Mouse (Mus musculus): Measurements from ENCODE around the gene Arhgef26. TPM values are rescaled to one million over a fixed set of nuclear protein-coding genes. Genes with fewer than 3 reads are reported as not detected.

The Arhgef26 gene
- polyA plus RNA-seq, 1 experiment from 2014 or later, result 0.32 TPM

DNA sequence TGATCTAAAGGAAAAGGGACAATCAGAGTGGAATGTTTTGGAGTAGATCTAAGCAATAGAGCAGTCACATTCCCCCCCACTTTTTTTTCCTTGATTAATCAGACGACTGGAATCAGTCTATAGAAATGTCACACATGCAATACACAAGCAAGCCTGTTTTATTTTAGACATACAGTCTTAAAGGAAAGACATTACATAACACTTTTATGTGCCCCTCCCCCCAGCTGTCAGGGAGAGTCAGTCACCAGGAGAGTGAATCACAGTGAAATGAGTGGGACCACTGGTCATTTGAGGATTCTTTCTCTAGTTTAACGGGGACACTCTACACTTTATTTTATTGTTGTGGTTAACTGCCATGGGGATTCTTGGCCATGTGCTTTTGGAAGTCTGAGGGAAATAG is 2.7 kb downstream of the Arhgef26 start:
- H3K4me2 ChIP-seq (ENCODE audit: low read depth, low read length), result no peak overlapping the region
- no peak for ATAC-seq (ENCODE audit: low read depth)
- no peaks in the 10 kb centered on the region for H3K36me3 ChIP-seq (ENCODE audit: control insufficient read depth, insufficient read depth)
- H3K9me3 ChIP-seq (replicated peaks; ENCODE audit: control insufficient read depth, low read length), result no peaks in the 10 kb centered on the region
- H3K9ac ChIP-seq (ENCODE audit: low read depth, low read length), result no peak overlapping the region
- WGBS (ENCODE audit: insufficient replicate concordance), result 35% methylated on average over 2 of the region's 2 CpGs
- H3K4me3 ChIP-seq (ENCODE audit: low read depth, low read length), result no peak overlapping the region
- peaks cover 26% of the 10 kb centered on the region for H3K27me3 ChIP-seq (ENCODE audit: control insufficient read depth, insufficient read depth, low read depth, low read length)
- H3K27ac ChIP-seq (ENCODE audit: low read length), result no peak overlapping the region
- no peaks in the 10 kb centered on the region for H3K4me1 ChIP-seq (ENCODE audit: control insufficient read depth, low read depth, low read length)

DNA sequence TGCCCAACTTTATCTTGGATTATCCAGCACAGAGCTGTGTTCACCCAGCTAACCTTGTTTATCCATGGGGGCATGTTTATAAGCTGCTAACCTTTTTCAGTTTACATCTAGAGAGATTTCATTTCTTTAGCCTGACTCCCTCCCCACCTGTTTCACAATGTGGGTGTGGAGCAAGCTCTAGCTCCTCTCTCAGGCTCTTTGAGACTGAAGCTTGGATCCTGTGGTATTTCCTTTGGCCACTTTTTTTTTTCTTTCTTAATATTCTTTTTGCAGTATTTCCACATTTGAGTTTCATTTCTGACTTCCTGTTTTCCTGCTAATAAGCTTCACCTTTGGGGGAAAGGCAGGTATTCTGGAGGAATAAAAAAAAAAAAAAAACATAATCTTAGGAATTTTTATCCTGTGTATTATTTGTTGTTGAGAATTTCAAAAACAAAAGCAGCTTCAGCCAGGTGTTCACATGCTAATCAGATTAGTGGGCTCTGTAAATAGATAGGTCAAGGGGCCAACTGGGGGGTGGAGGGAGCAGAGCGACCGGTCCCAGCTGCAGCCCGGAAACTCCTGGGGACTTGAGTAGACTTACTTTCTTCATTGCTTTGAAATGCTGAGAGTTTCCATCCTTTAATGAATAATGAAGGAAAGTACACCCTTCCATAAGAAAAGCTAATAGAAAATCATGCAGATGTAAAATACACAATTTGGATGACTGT is 3.5 kb downstream of the Arhgef26 start:
- H3K9ac ChIP-seq (ENCODE audit: low read depth, low read length), result no peak overlapping the region
- no peak for ATAC-seq (ENCODE audit: low read depth)
- WGBS (ENCODE audit: insufficient replicate concordance), result 47% methylated on average over 3 of the region's 3 CpGs

DNA sequence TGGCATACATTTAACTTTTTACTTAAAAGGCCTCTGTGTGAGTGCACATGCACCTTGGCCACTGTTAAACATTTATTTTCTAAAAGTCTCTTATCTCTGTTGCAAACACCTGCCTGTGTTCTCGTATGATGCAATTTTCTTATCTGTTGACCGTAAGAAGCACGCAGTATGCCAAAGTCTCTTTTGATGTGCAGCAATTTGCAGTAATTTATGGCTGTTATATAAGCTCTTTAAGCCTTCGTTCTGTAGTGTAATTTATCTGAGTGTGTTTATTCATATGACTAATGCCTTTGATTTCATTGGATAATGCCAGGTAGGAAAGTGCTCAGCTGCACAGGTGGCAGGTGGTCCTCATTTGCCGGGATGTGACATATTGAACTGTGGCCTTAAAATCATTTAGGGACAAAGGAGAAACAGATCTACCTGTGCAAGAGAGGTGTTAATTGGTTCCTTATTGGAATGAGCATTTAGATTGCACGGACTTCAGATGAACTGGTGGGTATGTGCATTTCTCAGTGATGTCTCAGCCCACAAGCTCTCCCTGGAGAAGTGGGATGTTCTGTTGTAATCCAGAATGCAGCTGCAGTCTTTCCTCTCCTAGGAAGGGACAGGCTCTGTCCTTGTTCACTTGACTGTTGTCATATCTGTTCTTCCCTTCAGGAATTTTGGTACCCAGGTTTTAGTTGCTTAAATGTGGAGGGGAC is 10.5 kb downstream of the Arhgef26 start:
- Histone ChIP-seq H3K27ac (ENCODE audit: low read length) (no peak overlapping the region), H3K36me3 (ENCODE audit: control insufficient read depth, insufficient read depth) (no peaks in the 10 kb centered on the region), H3K4me2 (ENCODE audit: low read depth, low read length) (no peak overlapping the region), H3K4me1 (ENCODE audit: control insufficient read depth, low read depth, low read length) (no peaks in the 10 kb centered on the region), H3K27me3 (ENCODE audit: control insufficient read depth, insufficient read depth, low read depth, low read length) (no peaks in the 10 kb centered on the region), H3K9me3 (replicated peaks; ENCODE audit: control insufficient read depth, low read length) (no peaks in the 10 kb centered on the region), H3K9ac (ENCODE audit: low read depth, low read length) (no peak overlapping the region), H3K4me3 (ENCODE audit: low read depth, low read length) (no peak overlapping the region)
- WGBS (ENCODE audit: insufficient replicate concordance), result 51% methylated on average over 6 of the region's 6 CpGs
- no peak for ATAC-seq (ENCODE audit: low read depth)

More for the DNA sequence above, 3.5 kb downstream of the Arhgef26 start:
- no peak overlapping the region for H3K27ac ChIP-seq (ENCODE audit: low read length)
- no peak overlapping the region for H3K4me2 ChIP-seq (ENCODE audit: low read depth, low read length)
- H3K36me3 ChIP-seq (ENCODE audit: control insufficient read depth, insufficient read depth), result no peaks in the 10 kb centered on the region
- no peaks in the 10 kb centered on the region for H3K4me1 ChIP-seq (ENCODE audit: control insufficient read depth, low read depth, low read length)
- H3K4me3 ChIP-seq (ENCODE audit: low read depth, low read length), result no peak overlapping the region
- H3K9me3 ChIP-seq (replicated peaks; ENCODE audit: control insufficient read depth, low read length), result no peaks in the 10 kb centered on the region
- H3K27me3 ChIP-seq (ENCODE audit: control insufficient read depth, insufficient read depth, low read depth, low read length), result peaks cover 26% of the 10 kb centered on the region

DNA sequence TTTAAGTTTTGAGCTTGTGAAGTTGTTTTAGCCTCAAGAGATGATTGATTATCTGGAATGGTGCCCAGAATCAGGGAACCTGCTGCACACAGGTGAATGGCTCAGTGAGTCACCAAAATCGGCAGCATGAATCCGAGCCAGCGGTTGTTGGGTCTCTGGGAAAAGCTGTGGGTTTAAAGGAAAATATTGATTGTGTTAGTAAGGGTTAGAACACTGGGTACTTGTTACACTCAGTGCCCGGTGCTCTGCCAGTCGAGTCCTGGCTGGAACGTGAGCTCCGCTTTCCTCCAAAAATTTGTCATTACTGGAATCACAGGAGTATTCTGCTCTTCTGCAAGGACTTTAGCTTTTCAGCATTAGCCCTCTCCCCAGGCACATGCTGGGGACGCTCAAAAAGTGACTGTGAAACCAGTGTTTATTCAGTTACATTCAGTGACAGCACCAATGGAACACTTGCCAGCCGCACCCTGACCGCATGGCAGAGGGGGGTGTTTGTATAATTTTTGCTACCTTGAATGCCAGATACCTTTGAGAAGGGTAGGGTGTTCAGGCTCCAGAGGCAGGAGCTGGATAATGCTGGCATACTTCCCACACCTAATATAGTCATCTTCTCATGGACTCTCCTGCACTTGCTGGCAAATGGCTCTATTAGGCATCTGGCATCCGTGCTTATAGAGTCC is 11.2 kb downstream of the Arhgef26 start:
- Histone ChIP-seq H3K36me3 (ENCODE audit: control insufficient read depth, insufficient read depth) (no peaks in the 10 kb centered on the region), H3K27ac (ENCODE audit: low read length) (no peak overlapping the region), H3K4me2 (ENCODE audit: low read depth, low read length) (no peak overlapping the region), H3K4me1 (ENCODE audit: control insufficient read depth, low read depth, low read length) (no peaks in the 10 kb centered on the region), H3K9ac (ENCODE audit: low read depth, low read length) (no peak overlapping the region), H3K27me3 (ENCODE audit: control insufficient read depth, insufficient read depth, low read depth, low read length) (no peaks in the 10 kb centered on the region), H3K9me3 (replicated peaks; ENCODE audit: control insufficient read depth, low read length) (no peaks in the 10 kb centered on the region), H3K4me3 (ENCODE audit: low read depth, low read length) (no peak overlapping the region)
- ATAC-seq (ENCODE audit: low read depth), result no peak
- 64% methylated on average over 11 of the region's 11 CpGs for WGBS (ENCODE audit: insufficient replicate concordance)

DNA sequence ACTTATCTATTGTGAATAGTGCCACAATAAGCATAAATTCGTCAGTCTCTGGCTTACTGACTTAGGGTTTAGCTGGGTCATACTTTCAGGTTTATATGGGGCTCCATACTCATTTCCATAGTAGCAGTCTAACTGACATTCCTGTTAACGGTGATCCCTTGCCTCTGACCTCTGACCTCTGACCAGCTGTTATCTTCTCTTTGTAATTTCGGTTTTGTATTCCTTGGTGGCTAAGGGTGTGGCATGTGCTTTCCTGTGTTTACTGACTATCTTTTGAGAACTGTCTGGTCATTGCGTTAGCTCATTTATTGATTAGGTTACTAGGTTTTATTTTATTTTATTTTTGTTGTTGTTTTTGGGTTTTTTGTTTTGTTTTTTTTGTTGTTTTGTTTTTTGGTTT is 13.9 kb downstream of the Arhgef26 start:
- H3K27me3 ChIP-seq (ENCODE audit: control insufficient read depth, insufficient read depth, low read depth, low read length), result no peaks in the 10 kb centered on the region
- ATAC-seq (ENCODE audit: low read depth), result no peak

DNA sequence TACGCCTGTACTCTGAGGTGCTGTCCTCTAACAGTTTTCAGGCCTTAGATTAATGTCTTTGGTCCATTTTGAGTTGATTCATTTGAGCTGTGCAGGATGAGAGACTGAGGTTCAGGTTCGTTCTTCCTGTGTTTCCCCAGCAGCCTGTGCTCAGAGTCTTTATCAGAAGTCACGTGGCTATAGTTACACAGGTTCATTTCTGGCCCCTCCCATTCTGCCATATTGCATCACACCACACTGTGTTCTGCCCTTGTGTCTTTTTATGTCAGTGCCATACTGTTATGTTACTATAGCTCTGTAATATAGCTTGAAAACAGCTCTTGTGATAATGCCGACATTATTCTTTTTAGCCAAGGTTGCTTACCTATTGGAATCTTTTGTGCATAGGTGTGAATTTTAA is 14.7 kb downstream of the Arhgef26 start:
- Histone ChIP-seq H3K27ac (ENCODE audit: low read length) (no peak overlapping the region), H3K36me3 (ENCODE audit: control insufficient read depth, insufficient read depth) (no peaks in the 10 kb centered on the region), H3K4me1 (ENCODE audit: control insufficient read depth, low read depth, low read length) (no peaks in the 10 kb centered on the region), H3K9ac (ENCODE audit: low read depth, low read length) (no peak overlapping the region), H3K4me2 (ENCODE audit: low read depth, low read length) (no peak overlapping the region), H3K9me3 (replicated peaks; ENCODE audit: control insufficient read depth, low read length) (no peaks in the 10 kb centered on the region), H3K27me3 (ENCODE audit: control insufficient read depth, insufficient read depth, low read depth, low read length) (no peaks in the 10 kb centered on the region), H3K4me3 (ENCODE audit: low read depth, low read length) (no peak overlapping the region)
- WGBS (ENCODE audit: insufficient replicate concordance), result 61% methylated on average over 4 of the region's 4 CpGs
- no peak for ATAC-seq (ENCODE audit: low read depth)

More for the DNA sequence above, 13.9 kb downstream of the Arhgef26 start:
- 36% methylated on average over 4 of the region's 4 CpGs for WGBS (ENCODE audit: insufficient replicate concordance)
- no peak overlapping the region for H3K4me2 ChIP-seq (ENCODE audit: low read depth, low read length)
- no peak overlapping the region for H3K4me3 ChIP-seq (ENCODE audit: low read depth, low read length)
- H3K4me1 ChIP-seq (ENCODE audit: control insufficient read depth, low read depth, low read length), result no peaks in the 10 kb centered on the region
- no peaks in the 10 kb centered on the region for H3K36me3 ChIP-seq (ENCODE audit: control insufficient read depth, insufficient read depth)
- H3K27ac ChIP-seq (ENCODE audit: low read length), result no peak overlapping the region
- no peaks in the 10 kb centered on the region for H3K9me3 ChIP-seq (replicated peaks; ENCODE audit: control insufficient read depth, low read length)
- no peak overlapping the region for H3K9ac ChIP-seq (ENCODE audit: low read depth, low read length)

DNA sequence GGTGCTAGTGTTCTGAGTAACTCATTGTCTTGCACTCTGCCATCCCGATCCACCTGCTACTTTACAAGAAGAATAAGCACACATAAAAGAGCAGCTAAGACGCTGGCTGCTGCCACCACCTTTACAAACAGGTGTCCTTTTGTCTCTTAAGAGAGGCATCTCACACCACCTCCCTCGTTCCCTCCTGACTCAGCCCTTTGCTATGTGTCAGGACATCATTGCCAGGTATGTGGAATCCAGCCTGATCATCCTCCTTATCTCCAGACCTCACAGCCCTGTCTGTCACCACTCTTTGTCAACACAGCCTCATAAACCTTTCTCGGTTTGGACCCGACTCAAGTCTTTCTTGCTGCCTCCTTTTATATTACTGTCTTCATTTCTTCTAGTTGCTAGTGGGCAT is 29.7 kb downstream of the Arhgef26 start:
- Histone ChIP-seq H3K27me3 (ENCODE audit: control insufficient read depth, insufficient read depth, low read depth, low read length) (no peaks in the 10 kb centered on the region), H3K9me3 (replicated peaks; ENCODE audit: control insufficient read depth, low read length) (no peaks in the 10 kb centered on the region), H3K36me3 (ENCODE audit: control insufficient read depth, insufficient read depth) (no peaks in the 10 kb centered on the region), H3K27ac (ENCODE audit: low read length) (no peak overlapping the region), H3K9ac (ENCODE audit: low read depth, low read length) (no peak overlapping the region), H3K4me3 (ENCODE audit: low read depth, low read length) (no peak overlapping the region), H3K4me1 (ENCODE audit: control insufficient read depth, low read depth, low read length) (no peaks in the 10 kb centered on the region), H3K4me2 (ENCODE audit: low read depth, low read length) (no peak overlapping the region)
- WGBS (ENCODE audit: insufficient replicate concordance), result 51% methylated on average over 5 of the region's 5 CpGs
- ATAC-seq (ENCODE audit: low read depth), result no peak

DNA sequence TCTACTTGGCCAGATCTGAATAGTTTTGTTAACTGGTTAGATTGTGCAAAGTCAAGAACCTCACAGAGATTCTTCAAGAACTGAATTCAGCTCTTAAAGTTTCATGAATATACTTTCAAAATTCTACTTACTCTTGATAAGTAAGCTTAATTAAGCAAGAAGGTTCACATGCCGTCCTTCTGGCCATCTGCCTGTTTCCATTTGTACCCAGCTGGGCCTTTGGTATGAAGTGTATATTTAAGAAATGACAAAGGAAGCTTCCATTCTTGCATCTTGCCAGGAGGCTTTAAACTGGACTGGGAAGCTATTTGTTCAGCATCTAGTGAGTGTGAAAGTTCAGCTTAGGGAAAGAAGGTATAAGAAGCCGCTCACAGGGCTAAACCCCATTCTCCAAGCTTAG is 34.7 kb downstream of the Arhgef26 start:
- H3K4me3 ChIP-seq (ENCODE audit: low read depth, low read length), result no peak overlapping the region
- WGBS (ENCODE audit: insufficient replicate concordance), result 76% methylated on average over 2 of the region's 2 CpGs
- H3K4me2 ChIP-seq (ENCODE audit: low read depth, low read length), result no peak overlapping the region
- H3K4me1 ChIP-seq (ENCODE audit: control insufficient read depth, low read depth, low read length), result no peaks in the 10 kb centered on the region
- H3K9ac ChIP-seq (ENCODE audit: low read depth, low read length), result no peak overlapping the region
- H3K36me3 ChIP-seq (ENCODE audit: control insufficient read depth, insufficient read depth), result no peaks in the 10 kb centered on the region
- no peaks in the 10 kb centered on the region for H3K27me3 ChIP-seq (ENCODE audit: control insufficient read depth, insufficient read depth, low read depth, low read length)
- H3K27ac ChIP-seq (ENCODE audit: low read length), result no peak overlapping the region
- no peak for ATAC-seq (ENCODE audit: low read depth)
- H3K9me3 ChIP-seq (replicated peaks; ENCODE audit: control insufficient read depth, low read length), result no peaks in the 10 kb centered on the region

DNA sequence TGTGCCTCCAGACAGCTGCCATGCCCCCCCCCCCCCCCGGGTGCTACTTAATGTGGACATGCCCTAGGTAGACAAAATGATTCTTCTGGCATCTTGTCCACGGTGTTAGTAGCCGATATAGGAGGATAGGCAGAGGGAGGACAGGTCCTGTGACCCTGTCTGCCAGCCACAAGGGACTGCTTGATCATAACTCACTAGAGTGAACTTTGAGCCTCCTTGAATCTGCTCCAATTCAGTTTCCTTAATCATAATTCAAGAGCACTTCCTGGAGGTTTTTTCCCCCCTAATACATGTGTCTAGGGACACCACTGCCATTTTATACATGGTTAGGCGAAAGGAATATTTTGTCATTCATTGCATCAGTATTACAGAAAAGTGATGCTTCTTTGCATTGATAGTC is 36.2 kb downstream of the Arhgef26 start:
- H3K36me3 ChIP-seq (ENCODE audit: control insufficient read depth, insufficient read depth), result no peaks in the 10 kb centered on the region
- H3K27ac ChIP-seq (ENCODE audit: low read length), result no peak overlapping the region
- H3K27me3 ChIP-seq (ENCODE audit: control insufficient read depth, insufficient read depth, low read depth, low read length), result no peaks in the 10 kb centered on the region
- H3K4me2 ChIP-seq (ENCODE audit: low read depth, low read length), result no peak overlapping the region
- no peak overlapping the region for H3K4me3 ChIP-seq (ENCODE audit: low read depth, low read length)
- no peak overlapping the region for H3K9ac ChIP-seq (ENCODE audit: low read depth, low read length)
- 62% methylated on average over 4 of the region's 4 CpGs for WGBS (ENCODE audit: insufficient replicate concordance)
- ATAC-seq (ENCODE audit: low read depth), result no peak
- no peaks in the 10 kb centered on the region for H3K4me1 ChIP-seq (ENCODE audit: control insufficient read depth, low read depth, low read length)
- H3K9me3 ChIP-seq (replicated peaks; ENCODE audit: control insufficient read depth, low read length), result no peaks in the 10 kb centered on the region

Measured in liver, embryonic 16.5 days (tissue).